Mouse (Mus musculus): Measurements from ENCODE around the gene Rab4b. TPM values are rescaled to one million over a fixed set of nuclear protein-coding genes. Genes with fewer than 3 reads are reported as not detected.
A peak's percentile ranks its signal among the peaks of the same experiment; 100 is the strongest.

Gene Rab4b
- polyA plus RNA-seq, 1 experiment: 46.6 TPM

DNA sequence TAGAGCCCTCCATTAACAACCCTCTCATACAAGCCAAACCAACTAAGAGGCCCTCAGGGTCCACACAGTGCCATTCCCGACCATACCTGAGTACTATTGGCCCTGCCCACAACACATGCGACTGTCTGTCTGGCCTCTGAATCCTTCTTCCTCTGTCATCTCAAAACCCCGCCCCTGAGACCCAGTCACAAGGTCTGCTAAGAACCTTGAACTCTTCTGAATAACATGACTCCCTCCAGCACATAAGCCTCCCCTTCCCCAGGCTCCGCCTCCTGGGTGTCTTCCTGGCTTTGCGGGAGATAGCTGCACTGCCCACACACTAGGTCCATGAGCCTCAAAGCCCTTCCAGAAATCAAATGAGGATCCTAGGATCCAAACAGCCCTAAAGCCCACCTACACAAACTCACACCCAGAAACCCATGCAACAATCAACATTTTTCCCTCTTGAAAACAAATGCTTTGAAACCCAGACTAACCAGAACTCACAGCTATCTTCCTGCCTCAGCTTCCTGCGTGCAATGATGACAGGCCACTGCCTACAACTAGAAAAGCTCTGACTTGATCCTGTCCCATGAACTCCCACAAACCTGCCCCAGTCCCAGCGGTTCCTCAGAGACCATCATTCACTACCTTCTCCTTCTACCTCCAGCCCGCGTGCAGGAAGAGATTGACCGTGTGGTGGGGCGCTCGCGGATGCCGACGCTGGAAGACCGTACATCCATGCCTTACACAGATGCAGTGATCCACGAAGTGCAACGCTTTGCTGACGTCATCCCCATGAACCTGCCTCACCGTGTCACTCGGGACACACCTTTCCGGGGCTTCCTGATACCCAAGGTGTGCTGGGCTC, 48.0 kb downstream of the Rab4b start:
- Histone ChIP-seq H3K36me3 (ENCODE audit: control insufficient read depth, insufficient read depth) (no peaks in the 10 kb centered on the region), H3K4me3 (ENCODE audit: insufficient read depth, poor library complexity, severe bottlenecking) (no peak overlapping the region), H3K79me3 (ENCODE audit: low read depth) (no peaks in the 10 kb centered on the region), H3ac (ENCODE audit: control insufficient read depth, insufficient read length, low read depth) (no peak overlapping the region), H3K27me3 (ENCODE audit: control insufficient read depth, insufficient read depth, insufficient read length) (peaks cover 5% of the 10 kb centered on the region), H3K79me2 (ENCODE audit: control insufficient read depth, insufficient read depth) (no peaks in the 10 kb centered on the region)
- TF ChIP-seq MYOG (IDR thresholded peaks at IDR 0.05; ENCODE audit: control insufficient read depth, extremely low read depth, insufficient read length) (no peak), USF1 (IDR thresholded peaks at IDR 0.05; ENCODE audit: low read depth) (no peak), MYOD1 (IDR thresholded peaks at IDR 0.05; ENCODE audit: control insufficient read depth, insufficient read length, low read depth) (no peak), CEBPB (IDR thresholded peaks at IDR 0.05; ENCODE audit: low read depth) (no peak), MAX (IDR thresholded peaks at IDR 0.05) (no peak), CTCF (IDR thresholded peaks at IDR 0.05; ENCODE audit: control insufficient read depth, insufficient read depth, insufficient read length) (no peak)

- H3K4me3 ChIP-seq (ENCODE audit: insufficient read depth, poor library complexity, severe bottlenecking): no peak overlapping the region
- no peaks in the 10 kb centered on the region for H3K79me3 ChIP-seq (ENCODE audit: low read depth)
- no peak for TF ChIP-seq CEBPB (IDR thresholded peaks at IDR 0.05; ENCODE audit: low read depth)
- TF ChIP-seq CTCF (IDR thresholded peaks at IDR 0.05; ENCODE audit: control insufficient read depth, insufficient read depth, insufficient read length): no peak
- TF ChIP-seq MYOG (IDR thresholded peaks at IDR 0.05; ENCODE audit: control insufficient read depth, extremely low read depth, insufficient read length): no peak
- TF ChIP-seq USF1 (IDR thresholded peaks at IDR 0.05; ENCODE audit: low read depth): no peak
- no peak for TF ChIP-seq FOSL1 (IDR thresholded peaks at IDR 0.05; ENCODE audit: insufficient read depth, low read length, poor library complexity, severe bottlenecking)
- no peak for TF ChIP-seq MYOD1 (IDR thresholded peaks at IDR 0.05; ENCODE audit: control insufficient read depth, insufficient read length, low read depth)
- no peak for TF ChIP-seq MAX (IDR thresholded peaks at IDR 0.05)
- H3K36me3 ChIP-seq (ENCODE audit: control insufficient read depth, insufficient read depth): no peaks in the 10 kb centered on the region
- H3K27me3 ChIP-seq (ENCODE audit: control insufficient read depth, insufficient read depth, insufficient read length): peaks cover 5% of the 10 kb centered on the region
- H3K79me2 ChIP-seq (ENCODE audit: control insufficient read depth, insufficient read depth): no peaks in the 10 kb centered on the region
- H3ac ChIP-seq (ENCODE audit: control insufficient read depth, insufficient read length, low read depth): no peak overlapping the region
These were observed 48.9 kb downstream of the Rab4b start for GRCm38 (mm10) chr7:27129811-27130210.

DNA sequence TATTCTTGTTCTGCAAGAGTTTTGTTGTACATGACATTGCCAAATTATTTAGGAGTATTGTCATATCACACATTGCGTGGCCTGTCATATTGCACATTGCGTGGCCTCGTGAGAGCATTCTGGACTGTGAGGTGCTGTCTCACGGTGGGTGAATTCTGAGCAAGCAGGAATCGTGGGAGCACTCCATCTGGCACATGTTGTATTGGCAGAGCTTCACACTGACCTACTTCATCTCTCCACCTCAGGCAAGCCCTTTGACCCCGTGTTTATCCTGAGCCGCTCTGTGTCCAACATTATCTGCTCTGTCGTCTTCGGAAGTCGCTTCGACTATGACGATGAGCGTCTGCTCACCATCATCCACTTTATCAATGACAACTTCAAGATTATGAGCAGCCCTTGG, 49.8 kb downstream of the Rab4b start:
- H3K27me3 ChIP-seq (ENCODE audit: control insufficient read depth, insufficient read depth, insufficient read length): peaks cover 5% of the 10 kb centered on the region
- no peak for TF ChIP-seq USF1 (IDR thresholded peaks at IDR 0.05; ENCODE audit: low read depth)
- no peak overlapping the region for H3K4me3 ChIP-seq (ENCODE audit: insufficient read depth, poor library complexity, severe bottlenecking)
- H3K36me3 ChIP-seq (ENCODE audit: control insufficient read depth, insufficient read depth): no peaks in the 10 kb centered on the region
- H3K79me3 ChIP-seq (ENCODE audit: low read depth): no peaks in the 10 kb centered on the region
- H3K79me2 ChIP-seq (ENCODE audit: control insufficient read depth, insufficient read depth): no peaks in the 10 kb centered on the region
- no peak overlapping the region for H3ac ChIP-seq (ENCODE audit: control insufficient read depth, insufficient read length, low read depth)

DNA sequence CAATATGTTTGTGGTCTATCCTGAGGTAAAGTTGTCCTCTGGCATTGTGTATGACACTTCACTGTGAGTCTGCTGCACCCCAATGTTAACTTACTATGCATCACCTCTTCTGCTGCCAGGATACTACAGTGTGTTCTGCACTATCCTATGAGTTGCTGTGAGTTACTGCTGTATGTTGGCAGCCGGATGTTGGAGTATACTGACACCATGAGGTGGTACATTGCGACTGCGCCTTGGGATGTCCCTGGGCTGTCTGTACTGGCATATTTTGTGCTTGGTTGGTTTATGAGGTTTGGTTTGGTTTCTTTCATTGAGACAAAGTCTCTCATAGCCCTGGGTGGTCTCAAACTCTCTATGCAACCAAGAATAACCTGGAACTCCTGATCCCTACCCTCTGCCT, 50.5 kb downstream of the Rab4b start:
- H3ac ChIP-seq (ENCODE audit: control insufficient read depth, insufficient read length, low read depth): no peak overlapping the region
- no peak for TF ChIP-seq USF1 (IDR thresholded peaks at IDR 0.05; ENCODE audit: low read depth)
- no peak for TF ChIP-seq MAX (IDR thresholded peaks at IDR 0.05)
- peak; percentile 15 for TF ChIP-seq CTCF (IDR thresholded peaks at IDR 0.05; ENCODE audit: control insufficient read depth, insufficient read depth, insufficient read length)
- no peak for TF ChIP-seq CEBPB (IDR thresholded peaks at IDR 0.05; ENCODE audit: low read depth)
- no peak for TF ChIP-seq MYOG (IDR thresholded peaks at IDR 0.05; ENCODE audit: control insufficient read depth, extremely low read depth, insufficient read length)
- H3K79me2 ChIP-seq (ENCODE audit: control insufficient read depth, insufficient read depth): no peaks in the 10 kb centered on the region
- H3K4me3 ChIP-seq (ENCODE audit: insufficient read depth, poor library complexity, severe bottlenecking): no peak overlapping the region
- peaks cover 3% of the 10 kb centered on the region for H3K27me3 ChIP-seq (ENCODE audit: control insufficient read depth, insufficient read depth, insufficient read length)
- H3K79me3 ChIP-seq (ENCODE audit: low read depth): no peaks in the 10 kb centered on the region
- H3K36me3 ChIP-seq (ENCODE audit: control insufficient read depth, insufficient read depth): no peaks in the 10 kb centered on the region

DNA sequence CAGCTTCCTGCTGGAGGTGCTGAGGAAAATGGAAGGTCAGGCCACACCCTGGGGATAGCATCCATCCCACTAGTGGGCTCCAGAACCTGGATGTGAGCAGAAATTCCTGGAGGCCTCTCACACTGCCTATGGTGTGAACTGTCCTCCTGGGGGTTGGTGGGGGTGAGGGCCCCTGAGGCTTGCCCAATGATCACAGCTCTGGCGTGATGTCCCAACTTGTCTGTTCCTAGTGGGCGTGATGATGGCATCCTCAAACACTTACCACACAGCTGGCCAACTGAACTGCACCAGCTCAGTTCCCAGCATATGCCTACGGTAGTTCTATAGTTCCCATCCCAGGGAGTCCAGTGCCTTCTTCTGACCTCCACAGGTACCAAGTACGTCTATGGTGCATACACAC, 53.7 kb downstream of the Rab4b start:
- Histone ChIP-seq H3K4me3 (ENCODE audit: insufficient read depth, poor library complexity, severe bottlenecking) (no peak overlapping the region), H3ac (ENCODE audit: control insufficient read depth, insufficient read length, low read depth) (no peak overlapping the region), H3K79me3 (ENCODE audit: low read depth) (no peaks in the 10 kb centered on the region), H3K79me2 (ENCODE audit: control insufficient read depth, insufficient read depth) (no peaks in the 10 kb centered on the region), H3K27me3 (ENCODE audit: control insufficient read depth, insufficient read depth, insufficient read length) (peaks cover 7% of the 10 kb centered on the region), H3K36me3 (ENCODE audit: control insufficient read depth, insufficient read depth) (no peaks in the 10 kb centered on the region)
- no peak for TF ChIP-seq CTCF (IDR thresholded peaks at IDR 0.05; ENCODE audit: control insufficient read depth, insufficient read depth, insufficient read length)
- no peak for TF ChIP-seq USF1 (IDR thresholded peaks at IDR 0.05; ENCODE audit: low read depth)
- TF ChIP-seq FOSL1 (IDR thresholded peaks at IDR 0.05; ENCODE audit: insufficient read depth, low read length, poor library complexity, severe bottlenecking): no peak
- no peak for TF ChIP-seq MYOG (IDR thresholded peaks at IDR 0.05; ENCODE audit: control insufficient read depth, extremely low read depth, insufficient read length)

DNA sequence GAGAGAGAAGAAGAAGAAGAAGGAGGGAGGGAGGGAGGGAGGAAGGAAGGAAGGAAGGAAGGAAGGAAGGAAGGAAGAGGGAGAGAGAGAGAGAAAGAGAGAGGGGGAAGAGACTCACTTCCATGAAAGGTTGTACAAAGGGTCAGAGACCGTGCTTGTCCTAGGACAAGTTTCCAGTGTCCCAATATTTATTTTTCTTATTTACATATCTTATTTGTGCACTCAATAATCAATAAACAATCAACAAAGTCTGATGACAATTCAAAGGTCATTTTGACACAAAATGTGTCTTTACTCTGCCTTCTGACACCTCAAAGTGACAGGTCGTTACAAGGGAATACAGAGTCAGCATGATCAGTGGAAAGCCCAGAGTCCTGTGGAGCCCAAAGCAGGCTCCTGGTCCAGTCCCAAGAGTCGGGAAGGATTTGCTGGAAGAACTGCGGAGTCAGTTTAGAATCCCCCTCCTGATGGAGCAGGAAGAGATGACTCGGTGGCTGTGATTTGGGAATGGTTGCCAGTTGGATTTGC, 54.3 kb downstream of the Rab4b start:
- H3K27me3 ChIP-seq (ENCODE audit: control insufficient read depth, insufficient read depth, insufficient read length): peaks cover 7% of the 10 kb centered on the region
- no peak for TF ChIP-seq FOSL1 (IDR thresholded peaks at IDR 0.05; ENCODE audit: insufficient read depth, low read length, poor library complexity, severe bottlenecking)
- TF ChIP-seq USF1 (IDR thresholded peaks at IDR 0.05; ENCODE audit: low read depth): no peak
- no peak for TF ChIP-seq MYOG (IDR thresholded peaks at IDR 0.05; ENCODE audit: control insufficient read depth, extremely low read depth, insufficient read length)
- TF ChIP-seq CEBPB (IDR thresholded peaks at IDR 0.05; ENCODE audit: low read depth): no peak
- no peak for TF ChIP-seq CTCF (IDR thresholded peaks at IDR 0.05; ENCODE audit: control insufficient read depth, insufficient read depth, insufficient read length)
- TF ChIP-seq MAX (IDR thresholded peaks at IDR 0.05): no peak
- TF ChIP-seq MYOD1 (IDR thresholded peaks at IDR 0.05; ENCODE audit: control insufficient read depth, insufficient read length, low read depth): no peak

More for the DNA sequence above, 54.3 kb downstream of the Rab4b start:
- Histone ChIP-seq H3K79me3 (ENCODE audit: low read depth) (no peaks in the 10 kb centered on the region), H3K4me3 (ENCODE audit: insufficient read depth, poor library complexity, severe bottlenecking) (no peak overlapping the region), H3K36me3 (ENCODE audit: control insufficient read depth, insufficient read depth) (no peaks in the 10 kb centered on the region), H3K79me2 (ENCODE audit: control insufficient read depth, insufficient read depth) (no peaks in the 10 kb centered on the region), H3ac (ENCODE audit: control insufficient read depth, insufficient read length, low read depth) (no peak overlapping the region)
